Mouse (Mus musculus) B cell, adult 67 days (primary cell): ENCODE measurements around the gene Gm8068. TPM values are rescaled to one million over a fixed set of nuclear protein-coding genes. Genes with fewer than 3 reads are reported as not detected.

Experiments used
- total RNA-seq, 2 experiments: library from RNA; stranded (reverse); gene quantifications; 4 replicates each; pipeline ENCODE4 v1.2.4; 2023

The Gm8068 gene
- total RNA-seq = not detected

GRCm38 (mm10) chr14:41701785-41702184, at the start of gene Gm8068:
Gene Gm8068, minus strand, starts transcription at chr14:41701885.

GRCm38 (mm10) chr14:41750514-41750913, 48.8 kb upstream of the Gm8068 start, which contains the start of gene Gm7929:
Gene Gm7929, minus strand, starts transcription at chr14:41750614.

Other genes starting within 250 kb of the Gm8068 start
- not detected for gene Gm7954, start 248.4 kb downstream of the Gm8068 start, total RNA-seq
- gene Gm3486, start 212.4 kb downstream of the Gm8068 start, total RNA-seq = not detected
- gene Gm7970, start 146.3 kb downstream of the Gm8068 start, total RNA-seq = not detected
- gene 1700049E17Rik2, start 128.7 kb downstream of the Gm8068 start, total RNA-seq = not detected
- gene Gm3072, start 77.3 kb downstream of the Gm8068 start, total RNA-seq = not detected
- not detected for gene Gm3676, start 55.4 kb downstream of the Gm8068 start, total RNA-seq
- not detected for gene Gm7929, start 48.7 kb upstream of the Gm8068 start, total RNA-seq
- not detected for gene Gm47189, start 70.6 kb upstream of the Gm8068 start, total RNA-seq
- gene Gm7980, start 205.4 kb upstream of the Gm8068 start, total RNA-seq = not detected
- gene 1700049E17Rik1, start 223.1 kb upstream of the Gm8068 start, total RNA-seq = not detected
- gene 1700024B05Rik, start 242.1 kb upstream of the Gm8068 start, total RNA-seq = not detected